Mouse (Mus musculus) C2C12 (cell line): ENCODE results near the gene AW549877. TPM values are rescaled to one million over a fixed set of nuclear protein-coding genes. Genes with fewer than 3 reads are reported as not detected.

Experiments used
- H3K27me3 ChIP-seq: one replicate; pipeline ENCODE4 v1.6.1; 2011; ENCODE audit not compliant: control insufficient read depth, insufficient read depth, insufficient read length
- H3K36me3 ChIP-seq: one replicate; pipeline ENCODE4 v1.6.1; 2011; ENCODE audit not compliant: control insufficient read depth, insufficient read depth
- H3K4me3 ChIP-seq: one replicate; pipeline ENCODE4 v1.5.1; 2011; ENCODE audit warnings: mild to moderate bottlenecking, control low read depth; ENCODE audit not compliant: poor library complexity, insufficient read depth, severe bottlenecking
- H3K79me2 ChIP-seq: one replicate; pipeline ENCODE4 v1.6.1; 2011; ENCODE audit not compliant: control insufficient read depth, insufficient read depth
- H3K79me3 ChIP-seq: one replicate; pipeline ENCODE4 v1.6.1; 2011; ENCODE audit warnings: low read depth, control low read depth
- H3ac ChIP-seq: one replicate; pipeline ENCODE3; 2011; ENCODE audit warnings: low read depth; ENCODE audit not compliant: control insufficient read depth, insufficient read length
- CEBPB ChIP-seq: IDR thresholded peaks from one replicate; pipeline ENCODE4 v1.6.1; 2011; ENCODE audit warnings: low read depth, mild to moderate bottlenecking, control low read depth, moderate library complexity
- CTCF ChIP-seq: IDR thresholded peaks from one replicate; pipeline ENCODE4 v1.5.1; 2011; ENCODE audit not compliant: control insufficient read depth, insufficient read depth, insufficient read length
- FOSL1 ChIP-seq: IDR thresholded peaks from one replicate; pipeline ENCODE4 v1.8.0; 2011; ENCODE audit warnings: mild to moderate bottlenecking, low read length; ENCODE audit not compliant: poor library complexity, insufficient read depth, severe bottlenecking
- MAX ChIP-seq: IDR thresholded peaks from one replicate; pipeline ENCODE4 v1.6.1; 2011; ENCODE audit warnings: mild to moderate bottlenecking, control low read depth
- MYOD1 ChIP-seq: IDR thresholded peaks from one replicate; pipeline ENCODE4 v1.6.1; 2011; ENCODE audit warnings: low read depth; ENCODE audit not compliant: control insufficient read depth, insufficient read length
- MYOG ChIP-seq: IDR thresholded peaks from one replicate; pipeline ENCODE4 v1.6.1; 2011; ENCODE audit not compliant: control insufficient read depth, insufficient read length; ENCODE audit errors: extremely low read depth
- USF1 ChIP-seq: IDR thresholded peaks from one replicate; pipeline ENCODE4 v1.6.1; 2011; ENCODE audit warnings: low read depth, mild to moderate bottlenecking, control low read depth, moderate library complexity
- polyA plus RNA-seq: library from polyadenylated mRNA; unstranded; fragments of >200 nt; fragmentation: generic; extraction: Trizol; gene quantifications from one replicate; pipeline ENCODE4 v1.2.1, GENCODE M21; 2012; ENCODE audit warnings: missing spikeins

The AW549877 gene
- polyA plus RNA-seq, 1 experiment, result 3.4 TPM

DNA sequence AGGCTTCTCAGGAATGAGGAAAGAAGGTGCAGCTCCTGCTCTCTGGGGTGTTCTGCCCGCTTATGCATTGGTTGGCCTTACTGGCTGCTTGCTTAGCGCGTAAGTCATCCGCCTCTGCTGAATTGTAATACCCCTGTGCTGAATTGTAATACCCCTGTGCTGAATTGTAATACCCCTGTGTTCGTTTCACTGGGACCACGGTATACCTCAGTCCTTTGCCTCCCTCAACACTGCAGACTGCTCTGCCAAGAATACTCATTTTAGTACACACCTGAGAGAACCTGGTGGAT is 32.8 kb upstream of the AW549877 start:
- no peak overlapping the region for H3ac ChIP-seq
- peaks cover 37% of the 10 kb centered on the region for H3K79me2 ChIP-seq
- H3K36me3 ChIP-seq, result no peaks in the 10 kb centered on the region
- no peak overlapping the region for H3K4me3 ChIP-seq
- TF ChIP-seq USF1 (no peak), MYOG (no peak), CEBPB (no peak), MAX (no peak), MYOD1 (no peak), FOSL1 (no peak), CTCF (no peak)
- H3K79me3 ChIP-seq, result peaks cover 3% of the 10 kb centered on the region
- H3K27me3 ChIP-seq, result no peaks in the 10 kb centered on the region

- Histone ChIP-seq H3K36me3 (no peaks in the 10 kb centered on the region), H3K27me3 (no peaks in the 10 kb centered on the region), H3K79me2 (peaks cover 32% of the 10 kb centered on the region), H3K4me3 (peak overlapping the region; percentile 67), H3ac (no peak overlapping the region), H3K79me3 (peaks cover 3% of the 10 kb centered on the region)
- TF ChIP-seq USF1, result no peak
- no peak for TF ChIP-seq CTCF
- TF ChIP-seq FOSL1, result no peak
- no peak for TF ChIP-seq CEBPB
- no peak for TF ChIP-seq MYOG
- no peak for TF ChIP-seq MAX
- no peak for TF ChIP-seq MYOD1
Observed at GRCm38 (mm10) chr15:4027671-4028410, 32.3 kb upstream of the AW549877 start.

DNA sequence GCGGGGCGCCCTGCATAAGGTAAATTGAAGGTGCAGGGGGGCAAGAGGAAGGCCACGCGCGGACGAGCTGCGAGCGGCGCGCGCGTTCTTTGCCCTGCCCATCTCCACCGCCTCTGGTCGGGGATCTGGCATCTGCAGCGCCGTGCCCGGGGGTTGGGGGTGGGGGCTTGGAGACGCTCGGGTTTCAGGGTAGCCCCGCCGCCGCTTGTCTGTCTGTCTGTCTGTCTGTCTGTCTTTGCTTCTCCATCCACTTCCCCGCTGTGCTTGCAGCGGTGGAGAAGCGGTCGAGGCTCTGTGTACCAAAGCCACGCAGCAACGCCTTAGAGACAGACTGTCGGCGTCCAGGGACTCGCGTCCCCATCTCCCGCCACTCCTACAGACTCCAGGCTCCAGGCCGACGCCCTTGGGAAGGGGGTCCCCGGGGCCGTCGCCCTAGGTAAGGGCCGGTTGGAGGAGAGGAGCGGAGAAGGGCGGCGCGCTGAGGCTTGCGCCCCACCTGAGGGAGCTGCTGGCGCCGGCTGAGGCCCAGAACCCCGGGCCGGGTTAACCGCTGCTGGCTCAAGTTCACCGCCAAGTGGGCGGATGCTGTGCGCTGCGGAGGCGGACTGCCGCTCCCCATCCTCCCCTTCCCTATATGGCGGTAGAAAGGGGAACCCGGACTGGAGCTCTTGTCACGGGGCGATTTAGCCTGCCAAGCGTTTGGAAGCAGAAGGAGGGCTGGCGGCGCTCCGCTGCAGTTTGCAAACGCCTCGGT is 31.5 kb upstream of the AW549877 start:
- Histone ChIP-seq H3K79me3 (peaks cover 3% of the 10 kb centered on the region), H3ac (peak overlapping the region; percentile 87), H3K36me3 (no peaks in the 10 kb centered on the region), H3K79me2 (peaks cover 27% of the 10 kb centered on the region), H3K4me3 (peak overlapping the region; percentile 67), H3K27me3 (no peaks in the 10 kb centered on the region)
- no peak for TF ChIP-seq CTCF
- no peak for TF ChIP-seq USF1
- TF ChIP-seq MYOG, result no peak
- TF ChIP-seq CEBPB, result no peak
- no peak for TF ChIP-seq MYOD1
- TF ChIP-seq FOSL1, result no peak
- no peak for TF ChIP-seq MAX

GRCm38 (mm10) chr15:4026231-4026773 is 30.8 kb upstream of the AW549877 start, which contains the start of gene Oxct1:
Gene Oxct1, plus strand, starts transcription at chr15:4026383.
- Histone ChIP-seq H3K36me3 (no peaks in the 10 kb centered on the region), H3ac (peak within 1 kb of the TSS; percentile 87), H3K79me2 (peaks cover 23% of the 10 kb centered on the region), H3K4me3 (peak within 1 kb of the TSS; percentile 67), H3K27me3 (no peaks in the 10 kb centered on the region), H3K79me3 (peaks cover 3% of the 10 kb centered on the region)
- TF ChIP-seq USF1 (no peak), MYOG (no peak), CTCF (peak; percentile 96), MAX (peak; percentile 70), MYOD1 (no peak)

- Histone ChIP-seq H3ac (no peak overlapping the region), H3K79me2 (peaks cover 21% of the 10 kb centered on the region), H3K4me3 (no peak overlapping the region), H3K36me3 (no peaks in the 10 kb centered on the region), H3K79me3 (peaks cover 3% of the 10 kb centered on the region), H3K27me3 (no peaks in the 10 kb centered on the region)
- TF ChIP-seq MYOD1 (no peak), CTCF (no peak), MAX (no peak), CEBPB (no peak), FOSL1 (no peak), MYOG (no peak), USF1 (no peak)
Observed at GRCm38 (mm10) chr15:4025508-4025904, 30.0 kb upstream of the AW549877 start.
